Mouse (Mus musculus) thymus, adult 2 months (tissue): Measurements from ENCODE around the gene Tacc2.

ENCODE experiments used
- CTCF ChIP-seq: fragments of 200-500 bp; IDR thresholded peaks from 2 replicates; pipeline ENCODE4 v1.5.1; 2012; ENCODE audit warnings: mild to moderate bottlenecking, control low read depth, low read length, moderate library complexity, borderline replicate concordance; ENCODE audit not compliant: control insufficient read depth, poor library complexity, insufficient read depth; ENCODE audit errors: extremely low read depth
- POLR2A ChIP-seq: fragments of 200-500 bp; IDR thresholded peaks from 2 replicates; pipeline ENCODE4 v1.6.1; 2012; ENCODE audit warnings: mild to moderate bottlenecking, low read length, control low read depth, moderate library complexity; ENCODE audit not compliant: control insufficient read depth, poor library complexity, insufficient read depth; ENCODE audit errors: extremely low read depth

DNA sequence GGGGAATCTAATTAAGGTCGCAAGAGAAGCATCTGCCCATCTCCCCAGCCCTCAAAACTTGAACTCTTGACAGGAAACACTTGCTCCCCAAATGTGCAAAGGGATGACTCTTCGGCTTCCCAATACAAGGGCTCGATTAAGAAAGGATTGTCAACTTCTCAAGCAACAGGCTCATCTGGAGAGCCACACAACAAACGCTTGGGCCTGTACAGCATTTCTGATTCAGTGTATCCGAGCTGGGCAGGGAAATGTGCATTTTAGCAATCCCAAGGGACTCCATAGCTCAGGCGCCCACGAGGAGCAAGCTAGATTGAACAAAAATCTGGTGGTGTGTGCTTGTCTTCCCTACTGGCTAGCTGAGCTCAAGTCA is 30.8 kb upstream of the Tacc2 start:
- no peak for TF ChIP-seq CTCF
- no peak for TF ChIP-seq POLR2A
